Mouse (Mus musculus): ENCODE data around the gene BC117090. TPM values are rescaled to one million over a fixed set of nuclear protein-coding genes. Genes with fewer than 3 reads are reported as not detected.
"Not testable (repeated sequence)": the region's sequence is repeated elsewhere in the genome, so short reads cannot be mapped to it uniquely, and the experiment has no call there.

BC117090 gene
- polyA plus RNA-seq (2016; fragmentation: Nextera tagmentation; extraction: Ambion mirVana): not detected in 2 replicates

- no peaks in the 10 kb centered on the region for H3K27me3 ChIP-seq (ENCODE audit: insufficient read depth, poor library complexity, severe bottlenecking)
- H3K27ac ChIP-seq: no peak within 1 kb of the TSS
- no peak for DNase-seq (ENCODE audit: low spot score)
- no peaks in the 10 kb centered on the region for H3K9me3 ChIP-seq
- H3K4me1 ChIP-seq: no peaks in the 10 kb centered on the region
- no peaks in the 10 kb centered on the region for H3K36me3 ChIP-seq
- 79% methylated on average over 3 of the region's 3 CpGs for WGBS
- H3K4me3 ChIP-seq: no peak within 1 kb of the TSS
Measured at GRCm38 (mm10) chr16:36334232-36334631, at the start of gene BC117090. TSS of gene BC117090 (minus strand) at chr16:36334332.

- not testable (repeated sequence) for H3K27me3 ChIP-seq (ENCODE audit: insufficient read depth, poor library complexity, severe bottlenecking); H3K9me3 ChIP-seq; DNase-seq (ENCODE audit: low spot score); H3K4me3 ChIP-seq; H3K4me1 ChIP-seq; H3K27ac ChIP-seq; H3K36me3 ChIP-seq
- 76% methylated on average over 3 of the region's 3 CpGs for WGBS
Measured at GRCm38 (mm10) chr16:36367648-36368047, 33.5 kb upstream of the BC117090 start, which contains the start of gene BC100530. TSS of gene BC100530 (minus strand) at chr16:36367748.

- Histone ChIP-seq H3K4me3 (no peak overlapping the region), H3K9me3 (no peaks in the 10 kb centered on the region), H3K27ac (no peak overlapping the region), H3K36me3 (no peaks in the 10 kb centered on the region), H3K27me3 (ENCODE audit: insufficient read depth, poor library complexity, severe bottlenecking) (no peaks in the 10 kb centered on the region), H3K4me1 (no peaks in the 10 kb centered on the region)
- DNase-seq (ENCODE audit: low spot score): no peak
- WGBS: 74% methylated on average over 2 of the region's 2 CpGs
Measured at GRCm38 (mm10) chr16:36337171-36337570, 3.0 kb upstream of the BC117090 start.

- H3K4me3 ChIP-seq: no peak overlapping the region
- H3K36me3 ChIP-seq: no peaks in the 10 kb centered on the region
- H3K4me1 ChIP-seq: no peaks in the 10 kb centered on the region
- H3K9me3 ChIP-seq: no peaks in the 10 kb centered on the region
- no peak for DNase-seq (ENCODE audit: low spot score)
- H3K27me3 ChIP-seq (ENCODE audit: insufficient read depth, poor library complexity, severe bottlenecking): no peaks in the 10 kb centered on the region
- no peak overlapping the region for H3K27ac ChIP-seq
Measured at GRCm38 (mm10) chr16:36319286-36319685, 14.8 kb downstream of the BC117090 start.

GRCm38 (mm10) chr16:36316111-36316510 is 18.0 kb downstream of the BC117090 start:
- not testable (repeated sequence) for H3K27ac ChIP-seq; H3K9me3 ChIP-seq; H3K4me3 ChIP-seq; DNase-seq (ENCODE audit: low spot score); H3K36me3 ChIP-seq; H3K4me1 ChIP-seq; H3K27me3 ChIP-seq (ENCODE audit: insufficient read depth, poor library complexity, severe bottlenecking)
- WGBS: 74% methylated on average over 6 of the region's 6 CpGs

GRCm38 (mm10) chr16:36307631-36308030 is 26.5 kb downstream of the BC117090 start:
- no peak overlapping the region for H3K4me3 ChIP-seq
- no peaks in the 10 kb centered on the region for H3K4me1 ChIP-seq
- no peaks in the 10 kb centered on the region for H3K36me3 ChIP-seq
- H3K27ac ChIP-seq: no peak overlapping the region
- H3K9me3 ChIP-seq: no peaks in the 10 kb centered on the region
- 66% methylated on average over 4 of the region's 4 CpGs for WGBS
- H3K27me3 ChIP-seq (ENCODE audit: insufficient read depth, poor library complexity, severe bottlenecking): no peaks in the 10 kb centered on the region
- DNase-seq (ENCODE audit: low spot score): no peak

GRCm38 (mm10) chr16:36289140-36289539 is 45.0 kb downstream of the BC117090 start:
- no peaks in the 10 kb centered on the region for H3K27me3 ChIP-seq (ENCODE audit: insufficient read depth, poor library complexity, severe bottlenecking)
- no peak overlapping the region for H3K27ac ChIP-seq
- no peak overlapping the region for H3K4me3 ChIP-seq
- no peaks in the 10 kb centered on the region for H3K9me3 ChIP-seq
- 77% methylated on average over 4 of the region's 4 CpGs for WGBS
- no peaks in the 10 kb centered on the region for H3K36me3 ChIP-seq
- no peaks in the 10 kb centered on the region for H3K4me1 ChIP-seq
- no peak for DNase-seq (ENCODE audit: low spot score)

GRCm38 (mm10) chr16:36276796-36277195 is 57.3 kb downstream of the BC117090 start, which contains the start of gene Stfa1:
TSS of gene Stfa1 (plus strand) at chr16:36276951.
- not testable (repeated sequence) for H3K4me1 ChIP-seq; DNase-seq (ENCODE audit: low spot score); H3K27me3 ChIP-seq (ENCODE audit: insufficient read depth, poor library complexity, severe bottlenecking); H3K27ac ChIP-seq; H3K4me3 ChIP-seq; H3K9me3 ChIP-seq; H3K36me3 ChIP-seq
- 86% methylated on average over 4 of the region's 4 CpGs for WGBS

Other genes with a start within 250 kb of the BC117090 start
- not detected in 2 replicates for gene Csta1, start 203.1 kb downstream of the BC117090 start, polyA plus RNA-seq (2016; fragmentation: Nextera tagmentation; extraction: Ambion mirVana)
- not detected in 2 replicates for gene Stfa2l1, start 177.5 kb downstream of the BC117090 start, polyA plus RNA-seq (2016; fragmentation: Nextera tagmentation; extraction: Ambion mirVana)
- gene Gm5483, start 150.1 kb downstream of the BC117090 start, polyA plus RNA-seq (2016; fragmentation: Nextera tagmentation; extraction: Ambion mirVana): not detected in 2 replicates
- gene Gm5416, start 123.9 kb downstream of the BC117090 start, polyA plus RNA-seq (2016; fragmentation: Nextera tagmentation; extraction: Ambion mirVana): not detected in 2 replicates
- not detected in 2 replicates for gene 2010005H15Rik, start 112.9 kb downstream of the BC117090 start, polyA plus RNA-seq (2016; fragmentation: Nextera tagmentation; extraction: Ambion mirVana)
- 0.25 TPM in 1 of 2 replicates, not detected in the other for gene Stfa1, start 57.4 kb downstream of the BC117090 start, polyA plus RNA-seq (2016; fragmentation: Nextera tagmentation; extraction: Ambion mirVana)
- gene BC100530, start 33.4 kb upstream of the BC117090 start, polyA plus RNA-seq (2016; fragmentation: Nextera tagmentation; extraction: Ambion mirVana): 0.23 and 0.60 TPM in 2 replicates
- not detected in 2 replicates for gene Stfa2, start 74.1 kb upstream of the BC117090 start, polyA plus RNA-seq (2016; fragmentation: Nextera tagmentation; extraction: Ambion mirVana)
- gene Stfa3, start 121.1 kb upstream of the BC117090 start, polyA plus RNA-seq (2016; fragmentation: Nextera tagmentation; extraction: Ambion mirVana): not detected in 2 replicates
- 0.28 and 0.38 TPM in 2 replicates for gene Casr, start 227.8 kb upstream of the BC117090 start, polyA plus RNA-seq (2016; fragmentation: Nextera tagmentation; extraction: Ambion mirVana)